In the genomic region with DNA sequence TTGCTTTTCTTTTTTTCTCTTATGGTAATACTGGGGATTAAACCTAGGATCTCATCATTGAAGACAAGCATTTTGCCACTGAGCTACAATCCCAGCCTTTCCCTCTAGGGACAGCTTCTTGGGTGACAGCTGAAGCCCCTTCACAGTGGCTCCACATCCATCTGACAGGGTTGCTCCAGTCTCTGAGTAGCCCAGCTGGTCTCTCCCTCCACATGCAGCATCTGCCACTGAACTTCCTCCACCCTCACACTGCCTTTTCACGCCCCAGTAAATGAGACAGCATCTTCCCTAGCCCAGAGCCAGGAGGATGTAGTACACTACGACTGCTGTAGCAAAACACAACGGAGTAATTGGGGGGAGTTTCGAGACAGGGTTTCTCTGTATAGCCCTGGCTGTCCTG, we compare ENCODE assay signal across 31 mouse cellular contexts. TPM values are rescaled to one million over a fixed set of nuclear protein-coding genes. Genes with fewer than 3 reads are reported as not detected.
A peak's percentile ranks its signal among the peaks of the same experiment; 100 is the strongest.
DNase-seq lines count a peak whose midpoint lies in the region; ATAC-seq and TF ChIP-seq lines count a peak whose summit lies in the region.
"Had no signal": no experiment of that assay in that cellular context is flagged by ENCODE, and none has a peak within 500 bp of the region (broad histone marks: within the 10 kb centered on the region; RNA-seq: fewer than 3 reads in every experiment).

No protein-coding gene starts in this region.

- no peak for DNase-seq in forebrain, postnatal 0 days
- DNase-seq in forebrain, embryonic 11.5 days (ENCODE audit: low spot score), result no peak
- no peak for DNase-seq in hindbrain, postnatal 0 days (ENCODE audit: low spot score)
- peak; percentile 12 for DNase-seq in midbrain, postnatal 0 days (ENCODE audit: low spot score)
- DNase-seq in midbrain, embryonic 14.5 days, result no peak
- no peak for DNase-seq in natural killer cell, adult 2 months (ENCODE audit: low spot score in 2 of 2)
- DNase-seq in left cerebral cortex, adult 11 months (ENCODE audit: low spot score), result no peak
- DNase-seq: adrenal gland, adult 8-10 months; adrenal gland, postnatal 25 days; cerebellum, adult 18-20 months; cerebellum, adult 9-10 months; cerebellum, postnatal 14 days; gastrocnemius, postnatal 25 days; heart, adult 2 months; heart, postnatal 14 days had no signal

- no peak overlapping the region for H3K9ac ChIP-seq in forebrain, postnatal 0 days
- no peak overlapping the region for H3K9ac ChIP-seq in forebrain, embryonic 11.5 days (ENCODE audit: low read length)
- H3K9ac ChIP-seq in hindbrain, postnatal 0 days (replicated peaks; ENCODE audit: low read length), result no peak overlapping the region
- no peak overlapping the region for H3K9ac ChIP-seq in hindbrain, embryonic 13.5 days
- no peak overlapping the region for H3K9ac ChIP-seq in midbrain, postnatal 0 days (replicated peaks; ENCODE audit: low read length, poor library complexity, severe bottlenecking)
- no peak overlapping the region for H3K9ac ChIP-seq in midbrain, embryonic 14.5 days (replicated peaks; ENCODE audit: low read length)
- H3K9ac ChIP-seq: embryonic facial prominence, embryonic 12.5 days; embryonic facial prominence, embryonic 15.5 days; forebrain, embryonic 12.5 days; forebrain, embryonic 15.5 days; heart, embryonic 13.5 days; hindbrain, embryonic 12.5 days had no signal

- no peak overlapping the region for H3K4me3 ChIP-seq in forebrain, postnatal 0 days (ENCODE audit: low read depth, low read length)
- no peak overlapping the region for H3K4me3 ChIP-seq in forebrain, embryonic 11.5 days (ENCODE audit: low read depth, low read length)
- no peak overlapping the region for H3K4me3 ChIP-seq in hindbrain, postnatal 0 days (ENCODE audit: low read length)
- no peak overlapping the region for H3K4me3 ChIP-seq in hindbrain, embryonic 13.5 days
- H3K4me3 ChIP-seq in midbrain, postnatal 0 days (ENCODE audit: low read depth, low read length), result no peak overlapping the region
- H3K4me3 ChIP-seq in midbrain, embryonic 14.5 days (replicated peaks; ENCODE audit: low read depth, low read length), result no peak overlapping the region
- H3K4me3 ChIP-seq: embryonic facial prominence, embryonic 12.5 days; embryonic facial prominence, embryonic 15.5 days; forebrain, embryonic 12.5 days; forebrain, embryonic 15.5 days; heart, adult 2 months; heart, embryonic 10.5 days; heart, embryonic 13.5 days; hindbrain, embryonic 12.5 days had no signal

- no peaks in the 10 kb centered on the region for H3K4me1 ChIP-seq in forebrain, postnatal 0 days (ENCODE audit: insufficient read depth)
- H3K4me1 ChIP-seq in forebrain, embryonic 11.5 days (replicated peaks; ENCODE audit: control insufficient read depth, insufficient read depth, low read length), result no peaks in the 10 kb centered on the region
- H3K4me1 ChIP-seq in hindbrain, postnatal 0 days (ENCODE audit: insufficient read depth, low read length), result no peaks in the 10 kb centered on the region
- no peaks in the 10 kb centered on the region for H3K4me1 ChIP-seq in hindbrain, embryonic 13.5 days (replicated peaks)
- H3K4me1 ChIP-seq in midbrain, postnatal 0 days (ENCODE audit: insufficient read depth, low read length), result no peaks in the 10 kb centered on the region
- H3K4me1 ChIP-seq in midbrain, embryonic 14.5 days (ENCODE audit: control insufficient read depth, insufficient read depth, low read length), result no peaks in the 10 kb centered on the region
- H3K4me1 ChIP-seq: embryonic facial prominence, embryonic 12.5 days; embryonic facial prominence, embryonic 15.5 days; forebrain, embryonic 12.5 days; forebrain, embryonic 15.5 days; heart, embryonic 13.5 days; hindbrain, embryonic 12.5 days had no signal

- no peak overlapping the region for H3K27ac ChIP-seq in forebrain, postnatal 0 days (ENCODE audit: low read depth, low read length)
- H3K27ac ChIP-seq in forebrain, embryonic 11.5 days (ENCODE audit: low read depth, low read length), result no peak overlapping the region
- H3K27ac ChIP-seq in hindbrain, postnatal 0 days, result no peak overlapping the region
- H3K27ac ChIP-seq in hindbrain, embryonic 13.5 days, result no peak overlapping the region
- H3K27ac ChIP-seq in midbrain, postnatal 0 days (ENCODE audit: low read depth, low read length), result no peak overlapping the region
- no peak overlapping the region for H3K27ac ChIP-seq in midbrain, embryonic 14.5 days (replicated peaks; ENCODE audit: low read depth, low read length)
- H3K27ac ChIP-seq: embryonic facial prominence, embryonic 12.5 days; embryonic facial prominence, embryonic 15.5 days; forebrain, embryonic 12.5 days; forebrain, embryonic 15.5 days; heart, adult 2 months; heart, embryonic 10.5 days; heart, embryonic 13.5 days; hindbrain, embryonic 12.5 days had no signal

- H3K9me3 ChIP-seq in forebrain, postnatal 0 days (ENCODE audit: low read length), result no peaks in the 10 kb centered on the region
- no peaks in the 10 kb centered on the region for H3K9me3 ChIP-seq in forebrain, embryonic 11.5 days (ENCODE audit: control insufficient read depth, low read length)
- H3K9me3 ChIP-seq in hindbrain, postnatal 0 days (ENCODE audit: low read length), result no peaks in the 10 kb centered on the region
- H3K9me3 ChIP-seq in hindbrain, embryonic 13.5 days, result no peaks in the 10 kb centered on the region
- H3K9me3 ChIP-seq in midbrain, postnatal 0 days (ENCODE audit: low read length), result no peaks in the 10 kb centered on the region
- H3K9me3 ChIP-seq in midbrain, embryonic 14.5 days (ENCODE audit: control insufficient read depth, low read length), result no peaks in the 10 kb centered on the region
- H3K9me3 ChIP-seq: embryonic facial prominence, embryonic 12.5 days; embryonic facial prominence, embryonic 15.5 days; forebrain, embryonic 12.5 days; forebrain, embryonic 15.5 days; heart, embryonic 10.5 days; heart, embryonic 13.5 days had no signal

- no peak for TF ChIP-seq CTCF in forebrain, postnatal 0 days (IDR thresholded peaks at IDR 0.05; ENCODE audit: low read depth)
- TF ChIP-seq CTCF in hindbrain, postnatal 0 days (IDR thresholded peaks at IDR 0.05; ENCODE audit: low read depth), result no peak
- TF ChIP-seq CTCF in midbrain, postnatal 0 days (IDR thresholded peaks at IDR 0.05), result no peak

- WGBS in forebrain, postnatal 0 days, result 82% methylated on average over 4 of the region's 4 CpGs
- 83% methylated on average over 4 of the region's 4 CpGs for WGBS in forebrain, embryonic 11.5 days
- WGBS in hindbrain, postnatal 0 days, result 66% methylated on average over 4 of the region's 4 CpGs
- WGBS in hindbrain, embryonic 13.5 days, result 68% methylated on average over 4 of the region's 4 CpGs
- WGBS in midbrain, postnatal 0 days, result 77% methylated on average over 4 of the region's 4 CpGs
- WGBS in midbrain, embryonic 14.5 days, result 70% methylated on average over 4 of the region's 4 CpGs

- peak; percentile 44; the same call in 1 of the 2 replicates for ATAC-seq in forebrain, postnatal 0 days
- ATAC-seq in forebrain, embryonic 11.5 days (replicated peaks; ENCODE audit: low FRiP score), result no peak
- peak; percentile 55; the same call in 1 of the 2 replicates for ATAC-seq in hindbrain, postnatal 0 days
- ATAC-seq in hindbrain, embryonic 13.5 days (ENCODE audit: low FRiP score), result no peak
- no peak for ATAC-seq in midbrain, postnatal 0 days (ENCODE audit: low FRiP score)
- no peak for ATAC-seq in midbrain, embryonic 14.5 days (ENCODE audit: low FRiP score, low TSS enrichment)
- ATAC-seq: activated CD4-positive, CD25-positive, alpha-beta regulatory T cell, adult 4 months; forebrain, embryonic 15.5 days; hindbrain, embryonic 16.5 days; inflammation-experienced regulatory T-cells, adult 6 months had no signal

- no peak overlapping the region for H3K4me2 ChIP-seq in forebrain, postnatal 0 days (ENCODE audit: low read depth)
- no peak overlapping the region for H3K4me2 ChIP-seq in forebrain, embryonic 11.5 days (ENCODE audit: low read depth, low read length, severe bottlenecking)
- H3K4me2 ChIP-seq in hindbrain, postnatal 0 days (ENCODE audit: low read depth, low read length), result no peak overlapping the region
- no peak overlapping the region for H3K4me2 ChIP-seq in hindbrain, embryonic 13.5 days
- H3K4me2 ChIP-seq in midbrain, postnatal 0 days (ENCODE audit: low read depth, low read length, poor library complexity, severe bottlenecking), result no peak overlapping the region
- no peak overlapping the region for H3K4me2 ChIP-seq in midbrain, embryonic 14.5 days (ENCODE audit: low read length)
- H3K4me2 ChIP-seq: embryonic facial prominence, embryonic 12.5 days; embryonic facial prominence, embryonic 15.5 days; forebrain, embryonic 12.5 days; forebrain, embryonic 15.5 days; heart, embryonic 13.5 days; hindbrain, embryonic 12.5 days had no signal

- H3K36me3 ChIP-seq in forebrain, postnatal 0 days (ENCODE audit: insufficient read depth), result no peaks in the 10 kb centered on the region
- no peaks in the 10 kb centered on the region for H3K36me3 ChIP-seq in forebrain, embryonic 11.5 days (ENCODE audit: control insufficient read depth, insufficient read depth, low read length)
- no peaks in the 10 kb centered on the region for H3K36me3 ChIP-seq in hindbrain, postnatal 0 days (ENCODE audit: insufficient read depth, low read length)
- H3K36me3 ChIP-seq in hindbrain, embryonic 13.5 days, result no peaks in the 10 kb centered on the region
- no peaks in the 10 kb centered on the region for H3K36me3 ChIP-seq in midbrain, postnatal 0 days (ENCODE audit: insufficient read depth, low read length)
- no peaks in the 10 kb centered on the region for H3K36me3 ChIP-seq in midbrain, embryonic 14.5 days (ENCODE audit: control insufficient read depth, insufficient read depth, low read length)
- H3K36me3 ChIP-seq: embryonic facial prominence, embryonic 12.5 days; embryonic facial prominence, embryonic 15.5 days; forebrain, embryonic 12.5 days; forebrain, embryonic 15.5 days; heart, embryonic 10.5 days; heart, embryonic 13.5 days; hindbrain, embryonic 12.5 days had no signal

- H3K27me3 ChIP-seq in forebrain, postnatal 0 days (ENCODE audit: insufficient read depth, low read length), result no peaks in the 10 kb centered on the region
- no peaks in the 10 kb centered on the region for H3K27me3 ChIP-seq in forebrain, embryonic 11.5 days (ENCODE audit: control insufficient read depth, insufficient read depth, low read length)
- no peaks in the 10 kb centered on the region for H3K27me3 ChIP-seq in hindbrain, postnatal 0 days (ENCODE audit: insufficient read depth, low read length)
- H3K27me3 ChIP-seq in hindbrain, embryonic 13.5 days, result no peaks in the 10 kb centered on the region
- H3K27me3 ChIP-seq in midbrain, postnatal 0 days (ENCODE audit: insufficient read depth, low read length), result no peaks in the 10 kb centered on the region
- H3K27me3 ChIP-seq in midbrain, embryonic 14.5 days (ENCODE audit: control insufficient read depth, insufficient read depth, low read length), result no peaks in the 10 kb centered on the region
- H3K27me3 ChIP-seq: embryonic facial prominence, embryonic 12.5 days; embryonic facial prominence, embryonic 15.5 days; forebrain, embryonic 12.5 days; forebrain, embryonic 15.5 days; heart, embryonic 13.5 days; hindbrain, embryonic 12.5 days had no signal

RNA-seq across cellular contexts. Expression of a gene that starts 8.9 kb away (rescaled TPM):
- 35.9 and 50.6 TPM in 2 replicates for total RNA-seq in forebrain, postnatal 0 days (2014; rRNA removed)
- 164 and 210 TPM in 2 replicates for polyA plus RNA-seq in forebrain, postnatal 0 days (2015; fragmentation: Nextera tagmentation; extraction: Ambion mirVana)
- polyA plus RNA-seq in forebrain, embryonic 11.5 days (2014; fragmentation: Nextera tagmentation; extraction: Ambion mirVana), result 410 and 411 TPM in 2 replicates
- 15.1 and 17.2 TPM in 2 replicates for total RNA-seq in hindbrain, postnatal 0 days (2014; rRNA removed)
- 203 and 213 TPM in 2 replicates for polyA plus RNA-seq in hindbrain, postnatal 0 days (2015; fragmentation: Nextera tagmentation; extraction: Ambion mirVana)
- 219 and 230 TPM in 2 replicates for polyA plus RNA-seq in hindbrain, embryonic 13.5 days (2015; fragmentation: Nextera tagmentation; extraction: Ambion mirVana)
- 29.8 and 40.7 TPM in 2 replicates for total RNA-seq in midbrain, postnatal 0 days (2014; rRNA removed)
- 185 and 209 TPM in 2 replicates for polyA plus RNA-seq in midbrain, postnatal 0 days (2015; fragmentation: Nextera tagmentation; extraction: Ambion mirVana)
- 153 and 154 TPM in 2 replicates for polyA plus RNA-seq in midbrain, embryonic 14.5 days (2014; fragmentation: Nextera tagmentation; extraction: Ambion mirVana)

RNA-seq across cellular contexts. Expression of a gene that starts 57.9 kb away (rescaled TPM):
- 0.15 and 0.33 TPM in 2 replicates for total RNA-seq in forebrain, postnatal 0 days (2014; rRNA removed)
- 0.17 and 0.19 TPM in 2 replicates for polyA plus RNA-seq in forebrain, postnatal 0 days (2015; fragmentation: Nextera tagmentation; extraction: Ambion mirVana)
- polyA plus RNA-seq in forebrain, embryonic 11.5 days (2014; fragmentation: Nextera tagmentation; extraction: Ambion mirVana), result 0.72 TPM in 1 of 2 replicates, not detected in the other
- 0.16 TPM in 1 of 2 replicates, not detected in the other for total RNA-seq in hindbrain, postnatal 0 days (2014; rRNA removed)
- polyA plus RNA-seq in hindbrain, postnatal 0 days (2015; fragmentation: Nextera tagmentation; extraction: Ambion mirVana), result 0.16 and 0.24 TPM in 2 replicates
- not detected in 2 replicates for polyA plus RNA-seq in hindbrain, embryonic 13.5 days (2015; fragmentation: Nextera tagmentation; extraction: Ambion mirVana)
- not detected in 2 replicates for total RNA-seq in midbrain, postnatal 0 days (2014; rRNA removed)
- 0.27 and 0.33 TPM in 2 replicates for polyA plus RNA-seq in midbrain, postnatal 0 days (2015; fragmentation: Nextera tagmentation; extraction: Ambion mirVana)
- not detected in 2 replicates for polyA plus RNA-seq in midbrain, embryonic 14.5 days (2014; fragmentation: Nextera tagmentation; extraction: Ambion mirVana)
- total RNA-seq: adrenal gland, adult 8-10 months; adrenal gland, postnatal 25 days; gastrocnemius, adult 8-10 months; gastrocnemius, postnatal 25 days; heart, adult 2 months; heart, postnatal 14 days; hematopoietic stem cell, adult 5-6 weeks had no signal
- polyA plus RNA-seq: embryonic facial prominence, embryonic 12.5 days; embryonic facial prominence, embryonic 15.5 days; forebrain, embryonic 12.5 days; heart, adult 2 months; heart, embryonic 13.5 days; heart, embryonic 16.5 days had no signal

RNA-seq across cellular contexts. Expression of a gene that starts 58.0 kb away (rescaled TPM):
- total RNA-seq in forebrain, postnatal 0 days (2014; rRNA removed), result 0.29 TPM in 1 of 2 replicates, not detected in the other
- not detected in 2 replicates for polyA plus RNA-seq in forebrain, postnatal 0 days (2015; fragmentation: Nextera tagmentation; extraction: Ambion mirVana)
- polyA plus RNA-seq in forebrain, embryonic 11.5 days (2014; fragmentation: Nextera tagmentation; extraction: Ambion mirVana), result not detected in 2 replicates
- total RNA-seq in hindbrain, postnatal 0 days (2014; rRNA removed), result not detected in 2 replicates
- polyA plus RNA-seq in hindbrain, postnatal 0 days (2015; fragmentation: Nextera tagmentation; extraction: Ambion mirVana), result not detected in 2 replicates
- polyA plus RNA-seq in hindbrain, embryonic 13.5 days (2015; fragmentation: Nextera tagmentation; extraction: Ambion mirVana), result not detected in 2 replicates
- 0.14 TPM in 1 of 2 replicates, not detected in the other for total RNA-seq in midbrain, postnatal 0 days (2014; rRNA removed)
- not detected in 2 replicates for polyA plus RNA-seq in midbrain, postnatal 0 days (2015; fragmentation: Nextera tagmentation; extraction: Ambion mirVana)
- not detected in 2 replicates for polyA plus RNA-seq in midbrain, embryonic 14.5 days (2014; fragmentation: Nextera tagmentation; extraction: Ambion mirVana)
- total RNA-seq: adrenal gland, adult 8-10 months; adrenal gland, postnatal 25 days; ES-E14; gastrocnemius, adult 8-10 months; gastrocnemius, postnatal 25 days; heart, adult 2 months; heart, postnatal 14 days; hematopoietic stem cell, adult 5-6 weeks had no signal
- polyA plus RNA-seq: activated CD4-positive, CD25-positive, alpha-beta regulatory T cell, adult 4 months; embryonic facial prominence, embryonic 12.5 days; embryonic facial prominence, embryonic 15.5 days; forebrain, embryonic 12.5 days; forebrain, embryonic 15.5 days; frontal cortex, adult 2 months; heart, embryonic 10.5 days; heart, embryonic 13.5 days; heart, embryonic 16.5 days; hindbrain, embryonic 12.5 days; hindbrain, embryonic 16.5 days; inflammation-experienced regulatory T-cells, adult 6 months had no signal

Comparison
In these comparisons a context has a peak if more than half of its experiments do, and no peak if none do; other contexts are left out.
1. ATAC-seq: peak in forebrain, postnatal 0 days (single experiment) and hindbrain, postnatal 0 days (single experiment); none in forebrain, embryonic 11.5 days (single experiment), hindbrain, embryonic 13.5 days (single experiment), midbrain, postnatal 0 days (single experiment) and midbrain, embryonic 14.5 days (single experiment).